Mouse (Mus musculus): ENCODE results near the gene Fbrsl1. TPM values are rescaled to one million over a fixed set of nuclear protein-coding genes. Genes with fewer than 3 reads are reported as not detected.

The Fbrsl1 gene
- total RNA-seq, 2 experiments from 2014 or later, result 54.5 to 63.6 TPM

- peak; percentile 46 for DNase-seq
Measured at GRCm38 (mm10) chr5:110361465-110361864, 86.8 kb downstream of the Fbrsl1 start.

- DNase-seq, result peak; percentile 91
Measured at GRCm38 (mm10) chr5:110357531-110358179, 90.6 kb downstream of the Fbrsl1 start.

- peak; percentile 58 for DNase-seq
Measured at GRCm38 (mm10) chr5:110354716-110355115, 93.6 kb downstream of the Fbrsl1 start.

GRCm38 (mm10) chr5:110347006-110347405, 101.3 kb downstream of the Fbrsl1 start:
- DNase-seq, result no peak

- no peak for DNase-seq
Measured at GRCm38 (mm10) chr5:110345553-110345952, 102.8 kb downstream of the Fbrsl1 start.

- DNase-seq, result no peak
Measured at GRCm38 (mm10) chr5:110344524-110344923, 103.8 kb downstream of the Fbrsl1 start, which contains the start of gene Lrcol1. Gene Lrcol1, plus strand, starts transcription at chr5:110344730.

- peak; percentile 76 for DNase-seq
Measured at GRCm38 (mm10) chr5:110342648-110343284, 105.5 kb downstream of the Fbrsl1 start, which contains the start of gene P2rx2. Gene P2rx2, minus strand, starts transcription at chr5:110343212.

- DNase-seq, result no peak
Measured at GRCm38 (mm10) chr5:110338792-110339191, 109.5 kb downstream of the Fbrsl1 start.

- DNase-seq, result no peak
Measured at GRCm38 (mm10) chr5:110330508-110330907, 117.8 kb downstream of the Fbrsl1 start.

GRCm38 (mm10) chr5:110313127-110313526, 135.2 kb downstream of the Fbrsl1 start:
- DNase-seq, result no peak

Other genes starting within 250 kb of the Fbrsl1 start
- 10 to 100 TPM; 37.1 to 40.6 TPM for gene Ankle2, start 217.5 kb downstream of the Fbrsl1 start, total RNA-seq (2021)
- gene Pgam5, start 178.6 kb downstream of the Fbrsl1 start, total RNA-seq (2021), result 10 to 100 TPM; 41.4 to 42.7 TPM
- gene Pxmp2, start 162.3 kb downstream of the Fbrsl1 start, total RNA-seq (2021), result 10 to 100 TPM; 26.8 to 46.1 TPM
- 10 to 100 TPM in 1 of 2 experiments, 1 to 10 TPM in 1; 7.6 to 12.0 TPM for gene Pole, start 162.2 kb downstream of the Fbrsl1 start, total RNA-seq (2021)
- under 1 TPM; 0.63 to 0.97 TPM for gene P2rx2, start 105.3 kb downstream of the Fbrsl1 start, total RNA-seq (2021)
- not detected for gene Lrcol1, start 103.8 kb downstream of the Fbrsl1 start, total RNA-seq (2021)
- under 1 TPM; 0.27 to 0.30 TPM for gene Galnt9, start 95.9 kb upstream of the Fbrsl1 start, total RNA-seq (2021)
- 10 to 100 TPM; 18.2 to 19.1 TPM for gene Noc4l, start 204.9 kb upstream of the Fbrsl1 start, total RNA-seq (2021)
- 10 to 100 TPM; 16.0 to 17.6 TPM for gene Ddx51, start 204.9 kb upstream of the Fbrsl1 start, total RNA-seq (2021)

Measured in adrenal gland, postnatal 10 days (tissue).